In the genomic region with DNA sequence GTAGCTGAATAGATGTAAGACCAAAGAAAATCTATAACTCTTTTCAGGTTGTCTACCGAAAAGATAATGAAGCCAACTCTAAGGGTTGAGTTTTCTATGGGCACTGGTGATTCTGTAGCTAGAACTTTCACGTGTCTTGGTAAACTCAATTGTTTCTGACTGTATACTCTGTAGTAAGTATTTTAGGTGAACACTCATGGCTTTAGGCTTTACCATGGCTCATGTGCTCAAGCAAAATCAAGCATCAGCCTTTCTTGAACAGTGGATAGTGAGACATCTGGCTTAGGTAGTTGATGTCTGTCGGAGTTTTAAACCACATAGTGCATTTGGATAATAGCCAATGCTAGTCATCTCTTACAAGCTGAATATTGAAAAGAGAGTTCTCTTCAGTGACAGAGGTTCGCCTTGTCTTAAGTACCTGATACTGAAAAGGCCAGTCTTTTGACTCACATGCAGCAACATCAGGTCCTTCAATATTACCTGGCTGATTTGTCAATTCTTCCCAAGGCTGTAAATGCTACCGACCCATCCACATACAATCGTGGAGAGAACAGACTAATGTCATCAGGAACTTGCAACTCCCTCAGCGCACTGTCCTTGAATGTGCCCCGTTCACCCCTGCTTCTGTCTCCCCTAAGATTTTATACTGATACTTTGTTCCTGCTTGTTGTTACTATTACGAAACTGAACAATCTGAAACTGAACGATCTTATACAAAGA, we compare ENCODE assay signal across 1 mouse cellular context.
TF ChIP-seq lines count a peak whose summit lies in the region.

No protein-coding gene starts in this region.

TF ChIP-seq in CH12.LX, 34 proteins besides CTCF, POLR2A, EP300 and RAD21 (continued from another document):
- no peak for TF ChIP-seq USF2 (conservative IDR thresholded peaks at IDR 0.05; ENCODE audit: low read depth, low read length)
- 0 out of 2 replicates have a peak, but pooled peaks have one; percentile 13 for TF ChIP-seq BHLHE40 (IDR thresholded peaks at IDR 0.05; ENCODE audit: low read depth, low read length)
- TF ChIP-seq JUND (conservative IDR thresholded peaks at IDR 0.05; ENCODE audit: low read depth, low read length) = no peak; the same call in 1 of the 2 replicates
- TF ChIP-seq TBP (conservative IDR thresholded peaks at IDR 0.05; ENCODE audit: low read depth, low read length) = no peak
- no peak for TF ChIP-seq KAT2A (IDR thresholded peaks at IDR 0.05; ENCODE audit: insufficient replicate concordance, low read length)
- peak; percentile 29; the same call in 1 of the 2 replicates for TF ChIP-seq SMC3 (IDR thresholded peaks at IDR 0.05; ENCODE audit: low read depth, low read length)
- TF ChIP-seq E2F4 (IDR thresholded peaks at IDR 0.05; ENCODE audit: insufficient replicate concordance, low read depth, low read length) = 0 out of 2 replicates have a peak, but pooled peaks have one; percentile 17
- no peak for TF ChIP-seq MAZ (IDR thresholded peaks at IDR 0.05; ENCODE audit: low read depth, low read length)
- TF ChIP-seq TCF12 (IDR thresholded peaks at IDR 0.05; ENCODE audit: low read depth, low read length) = no peak
- 0 out of 2 replicates have a peak, but pooled peaks have one; percentile 19 for TF ChIP-seq MYC (IDR thresholded peaks at IDR 0.05; ENCODE audit: low read depth, low read length)
- TF ChIP-seq ZMIZ1 (IDR thresholded peaks at IDR 0.05; ENCODE audit: low read depth, low read length) = peak; percentile 93
- 0 out of 2 replicates have a peak, but pooled peaks have one; percentile 37 for TF ChIP-seq CHD2 (IDR thresholded peaks at IDR 0.05; ENCODE audit: low read length)
- no peak for TF ChIP-seq UBTF (IDR thresholded peaks at IDR 0.05; ENCODE audit: low read depth, low read length)
- no peak for TF ChIP-seq JUN (IDR thresholded peaks at IDR 0.05; ENCODE audit: insufficient read depth, low read depth, low read length)
- TF ChIP-seq ZC3H11A (IDR thresholded peaks at IDR 0.05; ENCODE audit: low read depth, low read length) = no peak
- TF ChIP-seq POLR2AphosphoS2 (IDR thresholded peaks at IDR 0.05; ENCODE audit: low read depth, low read length) = peak; percentile 98
- no peak for TF ChIP-seq PAX5 (IDR thresholded peaks at IDR 0.05; ENCODE audit: low read length)
- TF ChIP-seq NRF1 (IDR thresholded peaks at IDR 0.05; ENCODE audit: low read depth, low read length) = no peak
- no peak for TF ChIP-seq ZNF384 (IDR thresholded peaks at IDR 0.05; ENCODE audit: low read depth, low read length)
- no peak; the same call in 1 of the 2 replicates for TF ChIP-seq MXI1 (IDR thresholded peaks at IDR 0.05; ENCODE audit: low read depth, low read length)
- TF ChIP-seq ELF1 (IDR thresholded peaks at IDR 0.05; ENCODE audit: low read depth, low read length) = no peak
- no peak for TF ChIP-seq MAX (IDR thresholded peaks at IDR 0.05; ENCODE audit: low read length)
